Mouse (Mus musculus): ENCODE results near the gene Carmil3.

The Carmil3 gene

DNA sequence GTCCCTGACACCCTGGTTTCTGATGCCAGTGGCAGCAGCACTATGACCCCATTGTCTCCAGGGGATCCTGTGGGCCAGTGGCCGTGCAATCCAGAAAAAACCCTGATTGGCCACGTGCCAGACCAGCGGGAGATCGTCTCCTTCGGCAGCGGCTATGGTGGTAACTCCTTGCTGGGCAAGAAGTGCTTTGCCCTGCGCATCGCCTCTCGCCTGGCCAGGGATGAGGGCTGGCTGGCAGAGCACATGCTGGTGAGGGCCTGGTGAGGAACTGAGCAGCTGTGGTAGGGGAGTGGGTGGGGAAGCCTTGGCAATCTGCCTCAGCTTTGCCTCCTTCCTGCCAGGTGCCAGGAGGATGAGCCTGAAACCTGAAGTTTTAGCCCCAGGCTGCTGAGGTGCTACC lies 53.9 kb downstream of the Carmil3 start:
- DNase-seq = no peak

DNA sequence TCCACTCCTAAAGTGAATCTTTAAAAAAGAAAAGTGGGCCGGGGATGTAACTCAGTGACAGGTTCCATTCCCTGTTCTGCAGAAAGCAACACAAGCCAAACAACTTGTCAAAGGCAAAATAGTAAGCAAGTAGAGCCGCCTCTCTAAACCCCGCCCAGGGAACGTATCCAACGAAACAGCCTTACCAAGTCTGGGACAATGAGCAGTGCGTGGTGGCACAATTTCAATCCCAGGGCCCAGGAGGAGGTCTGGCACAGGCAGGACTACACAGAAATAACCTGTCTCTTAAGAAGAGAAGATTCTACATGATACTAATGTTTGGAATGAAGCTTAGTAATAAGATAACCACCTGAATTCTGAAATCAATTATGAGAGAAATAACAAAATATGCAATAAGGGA lies 59.7 kb downstream of the Carmil3 start:
- DNase-seq = no peak

DNA sequence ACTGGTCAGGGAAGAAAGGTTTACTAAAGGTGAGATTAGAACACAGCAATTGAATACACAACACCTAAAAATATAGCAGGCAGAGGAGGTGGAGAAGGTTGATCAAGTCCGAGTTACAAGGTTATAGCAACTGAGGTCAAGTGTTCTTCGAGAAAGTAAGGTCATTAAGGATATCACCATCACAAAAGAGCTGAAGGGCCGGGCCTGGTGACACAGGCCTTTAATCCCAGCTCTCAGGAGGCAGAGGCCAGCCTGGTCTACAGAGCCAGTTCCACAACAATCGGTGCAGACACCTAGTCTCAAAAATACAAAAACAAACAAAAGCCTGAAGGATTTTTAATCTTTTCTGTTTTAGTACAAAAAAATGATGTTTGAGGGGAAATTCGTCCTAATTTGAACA lies 60.9 kb downstream of the Carmil3 start:
- no peak for DNase-seq

DNA sequence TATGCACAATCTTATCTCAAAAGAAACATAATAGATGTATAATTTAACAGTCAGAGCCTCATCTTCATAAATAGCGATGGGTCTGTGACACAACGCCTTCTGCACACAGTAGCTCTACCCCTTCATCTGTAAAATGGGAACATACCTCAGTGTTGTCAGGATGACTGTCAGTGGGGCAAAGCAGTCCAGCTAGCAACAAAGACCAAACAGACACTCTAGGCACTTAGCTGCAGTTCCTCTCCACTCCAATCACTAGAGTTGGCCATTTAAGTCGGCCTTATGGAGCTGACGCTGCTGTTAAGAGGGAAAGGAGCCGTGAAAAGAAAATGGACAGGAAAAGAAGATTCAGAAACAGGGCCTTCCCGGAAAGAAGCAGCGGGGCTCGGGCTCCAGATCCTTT lies 61.3 kb downstream of the Carmil3 start:
- DNase-seq = no peak

DNA sequence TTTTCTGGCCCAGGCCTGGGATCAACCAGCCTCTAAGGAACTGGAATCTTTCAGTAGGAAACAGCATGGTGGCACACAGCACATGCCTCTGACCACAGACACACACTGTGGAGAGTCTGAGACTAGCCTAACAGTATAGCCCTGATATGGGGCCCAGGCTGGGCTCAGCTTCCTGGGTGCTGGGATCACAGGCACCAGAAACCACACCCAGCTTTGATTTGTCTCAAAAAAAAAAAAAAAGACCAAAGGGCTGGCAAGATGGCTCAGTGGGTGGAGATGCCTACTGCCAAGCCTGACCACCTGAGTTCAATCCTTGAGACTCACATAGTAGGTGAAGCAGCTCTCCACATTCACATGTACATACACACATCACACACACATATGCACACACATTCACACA lies 64.2 kb downstream of the Carmil3 start:
- no peak for DNase-seq

DNA sequence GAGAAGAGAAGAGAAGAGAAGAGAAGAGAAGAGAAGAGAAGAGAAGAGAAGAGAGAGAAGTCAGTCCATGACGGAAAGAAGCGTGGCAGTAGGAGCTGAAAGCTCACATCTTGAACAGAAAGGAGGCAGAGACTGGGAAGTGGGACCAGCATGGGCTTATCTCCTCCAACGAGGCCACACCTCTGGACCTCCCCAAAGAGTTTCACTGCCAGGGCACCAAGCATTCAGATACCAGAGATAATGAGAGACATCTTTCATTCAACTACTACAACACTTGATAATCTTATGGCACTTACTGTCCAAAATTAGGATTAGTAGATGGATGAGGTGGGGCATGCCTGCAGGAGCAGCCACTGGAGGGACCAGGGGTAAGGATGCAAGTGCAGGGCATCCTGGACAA lies 65.3 kb downstream of the Carmil3 start:
- DNase-seq = no peak

DNA sequence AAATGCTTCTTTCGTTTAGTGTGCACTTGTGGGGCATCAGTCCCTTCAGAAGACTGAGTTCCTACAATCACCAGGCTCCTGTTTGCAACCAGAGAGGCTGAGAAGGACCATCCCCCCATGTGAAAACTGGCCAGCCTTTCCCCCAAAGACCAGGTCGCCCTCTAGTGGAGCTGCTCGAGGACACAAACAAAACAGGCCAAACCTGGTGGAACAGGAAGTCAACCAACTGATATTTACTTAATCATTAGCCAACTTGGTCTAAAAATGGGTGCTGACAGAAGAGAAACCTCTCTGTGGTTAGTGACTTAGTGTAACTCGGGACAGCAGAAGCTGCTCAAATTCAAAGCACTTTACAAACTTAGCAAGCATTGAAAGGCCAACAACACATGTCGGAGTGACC lies 66.6 kb downstream of the Carmil3 start:
- peak; percentile 89 for DNase-seq

DNA sequence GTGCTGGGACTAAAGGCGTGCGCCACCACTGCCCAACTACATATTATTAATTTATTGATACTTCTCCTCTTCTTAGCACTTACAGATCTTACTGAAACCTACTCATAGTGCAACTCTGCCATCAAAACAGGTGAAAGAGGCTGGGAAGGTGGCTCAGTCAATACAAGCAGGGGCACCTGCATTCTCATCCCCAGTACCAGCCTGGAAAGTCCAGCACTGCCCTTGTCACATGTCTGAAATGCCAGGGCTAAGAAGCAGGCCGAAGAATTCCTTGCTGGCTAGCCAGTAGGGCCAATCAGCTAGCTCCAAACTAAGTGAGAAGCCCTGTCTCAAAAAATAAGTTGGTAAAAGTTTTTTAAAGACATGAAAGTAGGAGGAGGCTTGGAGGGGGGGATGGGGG lies 67.1 kb downstream of the Carmil3 start:
- DNase-seq = peak; percentile 42
